Mouse (Mus musculus) kidney, embryonic 14.5 days (tissue): Measurements from ENCODE around the gene Cacna2d4. TPM values are rescaled to one million over a fixed set of nuclear protein-coding genes. Genes with fewer than 3 reads are reported as not detected.
"Not testable (repeated sequence)": the region's sequence is repeated elsewhere in the genome, so short reads cannot be mapped to it uniquely, and the experiment has no call there.

ENCODE experiments used
- ATAC-seq: fragments of 200-750 bp; cut with Nextera tagmentation; 2 replicates; pipeline ENCODE4 v1.8.0; 2017; ENCODE audit warnings: moderate number of reproducible peaks, mild to moderate bottlenecking, moderate TSS enrichment, moderate library complexity; ENCODE audit not compliant: low FRiP score, low TSS enrichment
- H3K27ac ChIP-seq: fragments of 300-500 bp; sonication (generic); 2 replicates; pipeline ENCODE4 v1.5.1; 2014; ENCODE audit warnings: low read depth, mild to moderate bottlenecking, low read length, moderate library complexity, mixed read lengths
- H3K27me3 ChIP-seq: fragments of 300-500 bp; sonication (generic); 2 replicates; pipeline ENCODE4 v1.6.1; 2014; ENCODE audit warnings: mild to moderate bottlenecking, low read length; ENCODE audit not compliant: control insufficient read depth, insufficient read depth
- H3K36me3 ChIP-seq: fragments of 300-500 bp; sonication (generic); 2 replicates; pipeline ENCODE4 v1.6.1; 2014; ENCODE audit warnings: low read length, mixed read lengths; ENCODE audit not compliant: control insufficient read depth, insufficient read depth
- H3K4me1 ChIP-seq: fragments of 300-500 bp; sonication (generic); 2 replicates; pipeline ENCODE4 v1.6.1; 2014; ENCODE audit warnings: low read length, mixed read lengths; ENCODE audit not compliant: control insufficient read depth, insufficient read depth
- H3K4me2 ChIP-seq: fragments of 300-500 bp; sonication (generic); replicated peaks from 2 replicates; pipeline ENCODE4 v1.6.1; 2014; ENCODE audit warnings: low read depth, mild to moderate bottlenecking, low read length
- H3K4me3 ChIP-seq: fragments of 300-500 bp; sonication (generic); 2 replicates; pipeline ENCODE4 v1.5.1; 2014; ENCODE audit warnings: mild to moderate bottlenecking, low read length
- H3K9ac ChIP-seq: fragments of 300-500 bp; sonication (generic); 2 replicates; pipeline ENCODE4 v1.6.1; 2014; ENCODE audit warnings: low read depth, mild to moderate bottlenecking, low read length, moderate library complexity
- H3K9me3 ChIP-seq: fragments of 300-500 bp; sonication (generic); 2 replicates; pipeline ENCODE4 v1.6.1; 2016; ENCODE audit warnings: low read length; ENCODE audit not compliant: control insufficient read depth
- WGBS: fragments of 180-500 bp; shearing (Covaris S2); extraction: QIAGEN DNeasy Blood & Tissue Kit; methylation state at CpG from one replicate; pipeline ENCODE4 v1.1.7; 2014; 5-methylcytosine and 5-hydroxymethylcytosine counted together
- polyA plus RNA-seq: library from polyadenylated mRNA; unstranded; fragments of >200 nt; fragmentation: Nextera tagmentation; extraction: Ambion mirVana; gene quantifications from 2 replicates; pipeline ENCODE4 v1.2.1, GENCODE M21; 2014

The Cacna2d4 gene
- polyA plus RNA-seq, 1 experiment from 2014 or later: not detected

GRCm38 (mm10) chr6:119352501-119352900 lies 116.2 kb downstream of the Cacna2d4 start:
- ATAC-seq: no peak
- Histone ChIP-seq H3K4me1 (no peaks in the 10 kb centered on the region), H3K9ac (no peak overlapping the region), H3K9me3 (no peaks in the 10 kb centered on the region), H3K27me3 (no peaks in the 10 kb centered on the region), H3K36me3 (peaks cover 36% of the 10 kb centered on the region), H3K4me3 (no peak overlapping the region), H3K27ac (no peak overlapping the region), H3K4me2 (no peak overlapping the region)
- WGBS: 77% methylated on average over 6 of the region's 6 CpGs

DNA sequence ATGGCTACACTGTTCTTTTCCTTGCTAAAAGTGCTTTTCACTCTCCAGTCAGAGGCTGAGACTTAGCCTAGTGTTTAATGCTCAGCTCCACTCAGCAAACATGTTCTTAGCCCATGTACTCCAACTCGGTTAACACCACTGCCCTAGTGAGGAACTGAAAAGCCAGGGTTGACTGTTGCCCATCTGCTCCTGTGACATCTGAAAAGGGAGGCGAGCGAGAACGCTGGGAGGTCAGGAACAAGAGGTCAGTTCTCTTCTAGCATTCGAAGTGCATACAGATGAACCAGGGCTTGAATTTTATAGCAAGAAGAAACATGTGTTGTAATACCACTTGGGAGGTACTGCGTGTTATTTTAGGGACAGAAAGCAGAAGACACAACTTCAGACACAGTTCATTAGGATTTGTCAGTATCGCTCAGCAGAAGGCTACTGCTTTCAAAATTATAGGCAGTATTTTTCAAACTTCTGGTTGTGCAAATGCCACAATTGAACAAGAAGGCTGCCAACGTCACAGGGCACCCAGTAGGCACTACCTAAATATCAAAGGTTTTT lies 121.8 kb downstream of the Cacna2d4 start:
- 88% methylated on average over 8 of the region's 8 CpGs for WGBS
- H3K4me1 ChIP-seq: no peaks in the 10 kb centered on the region
- ATAC-seq: no peak
- no peak overlapping the region for H3K4me2 ChIP-seq
- H3K9ac ChIP-seq: no peak overlapping the region
- no peaks in the 10 kb centered on the region for H3K27me3 ChIP-seq
- no peak overlapping the region for H3K4me3 ChIP-seq
- H3K36me3 ChIP-seq: peaks cover 76% of the 10 kb centered on the region
- no peaks in the 10 kb centered on the region for H3K9me3 ChIP-seq
- H3K27ac ChIP-seq: no peak overlapping the region

- H3K27ac ChIP-seq, H3K9me3 ChIP-seq, ATAC-seq, H3K4me3 ChIP-seq, H3K4me1 ChIP-seq, H3K27me3 ChIP-seq, H3K4me2 ChIP-seq, H3K9ac ChIP-seq: not testable (repeated sequence)
- H3K36me3 ChIP-seq: peaks cover 71% of the 10 kb centered on the region
- 94% methylated on average over 6 of the region's 6 CpGs for WGBS
These were observed 123.9 kb downstream of the Cacna2d4 start for GRCm38 (mm10) chr6:119360250-119360649.

GRCm38 (mm10) chr6:119360925-119361702 lies 124.8 kb downstream of the Cacna2d4 start:
- Histone ChIP-seq H3K9me3 (no peaks in the 10 kb centered on the region), H3K27me3 (no peaks in the 10 kb centered on the region), H3K4me1 (no peaks in the 10 kb centered on the region), H3K27ac (no peak overlapping the region), H3K4me2 (no peak overlapping the region), H3K4me3 (no peak overlapping the region), H3K36me3 (peaks cover 69% of the 10 kb centered on the region), H3K9ac (no peak overlapping the region)
- WGBS: 96% methylated on average over 3 of the region's 3 CpGs
- no peak for ATAC-seq

DNA sequence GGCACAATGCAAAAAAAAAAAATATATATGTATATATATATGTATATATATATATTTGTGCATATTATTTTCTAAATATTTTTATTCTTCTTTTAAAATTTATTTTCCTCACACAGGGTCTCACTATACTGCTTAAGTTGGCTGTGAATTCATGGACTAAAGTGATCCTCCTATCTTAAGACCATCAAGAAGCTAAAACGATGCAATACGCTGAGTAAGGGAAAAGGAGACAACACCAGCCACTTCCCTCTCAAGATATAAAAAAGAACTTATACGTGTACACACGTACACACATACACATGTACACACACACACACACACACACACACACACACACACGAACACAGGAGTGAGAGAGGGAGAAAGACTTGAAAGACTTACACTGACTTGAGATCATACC lies 127.3 kb downstream of the Cacna2d4 start:
- WGBS: 95% methylated on average over 5 of the region's 5 CpGs
- H3K36me3 ChIP-seq: peaks cover 57% of the 10 kb centered on the region
- no peak overlapping the region for H3K4me2 ChIP-seq
- no peaks in the 10 kb centered on the region for H3K27me3 ChIP-seq
- no peak overlapping the region for H3K27ac ChIP-seq
- H3K9ac ChIP-seq: no peak overlapping the region
- no peak for ATAC-seq
- H3K4me3 ChIP-seq: no peak overlapping the region
- H3K9me3 ChIP-seq: no peaks in the 10 kb centered on the region
- H3K4me1 ChIP-seq: no peaks in the 10 kb centered on the region

GRCm38 (mm10) chr6:119366800-119367199 lies 130.5 kb downstream of the Cacna2d4 start:
- not testable (repeated sequence) for H3K4me2 ChIP-seq, H3K27me3 ChIP-seq, ATAC-seq, H3K9ac ChIP-seq, H3K9me3 ChIP-seq, H3K4me3 ChIP-seq, H3K4me1 ChIP-seq, H3K27ac ChIP-seq
- H3K36me3 ChIP-seq: peaks cover 43% of the 10 kb centered on the region; the same call in 1 of the 2 replicates
- 81% methylated on average over 3 of the region's 4 CpGs for WGBS

DNA sequence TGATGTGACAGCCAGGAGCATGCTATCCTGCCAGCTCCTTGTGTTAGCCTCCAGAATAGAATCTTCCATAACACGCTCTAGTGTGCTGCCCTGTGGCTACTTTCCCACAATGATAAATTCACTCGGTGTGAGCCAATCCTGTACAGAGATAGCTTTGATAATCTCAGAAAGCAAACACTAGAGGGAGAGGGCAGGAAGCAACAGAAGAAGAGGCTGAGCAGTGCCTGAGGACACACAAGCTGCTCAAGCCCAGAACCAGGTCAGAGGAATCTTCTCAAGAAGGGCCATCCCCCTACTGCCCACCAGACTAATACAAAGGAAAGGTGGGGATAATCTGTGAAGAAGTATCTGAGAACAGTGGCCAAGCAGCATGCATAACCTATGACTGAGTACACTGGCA lies 131.1 kb downstream of the Cacna2d4 start:
- Histone ChIP-seq H3K9me3 (no peaks in the 10 kb centered on the region), H3K27me3 (no peaks in the 10 kb centered on the region), H3K4me1 (no peaks in the 10 kb centered on the region), H3K27ac (no peak overlapping the region), H3K36me3 (peaks cover 43% of the 10 kb centered on the region; the same call in 1 of the 2 replicates), H3K9ac (no peak overlapping the region), H3K4me3 (no peak overlapping the region), H3K4me2 (no peak overlapping the region)
- no peak for ATAC-seq
- 92% methylated on average over 2 of the region's 2 CpGs for WGBS

DNA sequence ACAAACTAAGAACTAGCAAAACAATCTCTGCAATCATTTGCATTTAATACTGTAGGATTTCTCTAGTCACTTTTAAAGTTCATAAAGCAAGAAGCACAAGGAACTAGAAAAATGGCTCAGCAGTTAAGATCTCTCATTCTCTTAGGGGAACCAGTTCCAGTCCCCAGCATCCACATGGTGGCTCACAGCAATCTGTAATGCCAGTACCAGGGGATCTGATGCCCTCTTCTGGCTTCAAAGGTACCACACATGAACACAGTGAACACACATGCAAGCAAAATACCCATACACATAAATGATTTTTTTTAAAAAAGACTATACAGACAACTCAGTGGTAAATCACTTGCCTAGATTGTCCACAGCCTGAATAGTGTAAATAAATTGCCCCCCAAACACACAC lies 135.3 kb downstream of the Cacna2d4 start:
- H3K4me1 ChIP-seq: no peaks in the 10 kb centered on the region
- no peaks in the 10 kb centered on the region for H3K9me3 ChIP-seq
- no peak overlapping the region for H3K9ac ChIP-seq
- H3K36me3 ChIP-seq: peaks cover 15% of the 10 kb centered on the region; the same call in 1 of the 2 replicates
- no peaks in the 10 kb centered on the region for H3K27me3 ChIP-seq
- no peak overlapping the region for H3K27ac ChIP-seq
- H3K4me3 ChIP-seq: no peak overlapping the region
- ATAC-seq: no peak
- H3K4me2 ChIP-seq: no peak overlapping the region

GRCm38 (mm10) chr6:119372237-119372636 lies 135.9 kb downstream of the Cacna2d4 start:
- Histone ChIP-seq H3K4me3 (no peak overlapping the region), H3K4me2 (no peak overlapping the region), H3K27ac (no peak overlapping the region), H3K9ac (no peak overlapping the region), H3K4me1 (no peaks in the 10 kb centered on the region), H3K9me3 (no peaks in the 10 kb centered on the region), H3K36me3 (peaks cover 15% of the 10 kb centered on the region; the same call in 1 of the 2 replicates), H3K27me3 (no peaks in the 10 kb centered on the region)
- WGBS: 81% methylated on average over 5 of the region's 5 CpGs
- ATAC-seq: no peak
